Mouse (Mus musculus) ES-CJ7 (cell line): ENCODE measurements around the gene Ralgps1.

ENCODE experiments used
- DNase-seq: peaks from one replicate; pipeline ENCODE4 v3.0.0; 2011; ENCODE audit warnings: low read depth, low spot score

Gene Ralgps1

DNA sequence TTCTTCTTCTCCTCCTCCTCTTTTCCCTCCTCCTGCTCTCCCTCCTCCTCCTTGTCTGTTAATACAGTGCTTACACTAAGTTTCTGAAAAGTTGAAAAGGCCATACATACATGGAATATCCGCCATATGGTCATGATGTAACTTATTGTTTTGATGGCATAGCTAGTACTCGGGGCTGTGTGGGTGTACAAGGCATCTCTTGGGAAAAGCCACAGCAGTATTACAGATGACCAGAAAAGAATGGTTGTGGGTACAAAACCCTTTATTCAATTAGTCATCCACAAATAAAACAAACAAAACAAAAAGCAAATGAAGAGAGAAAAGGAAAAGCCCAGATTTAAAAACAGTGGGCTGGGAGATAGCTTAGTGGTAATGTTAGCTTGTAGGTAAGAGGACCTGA lies 90.8 kb downstream of the Ralgps1 start:
- DNase-seq = no peak

DNA sequence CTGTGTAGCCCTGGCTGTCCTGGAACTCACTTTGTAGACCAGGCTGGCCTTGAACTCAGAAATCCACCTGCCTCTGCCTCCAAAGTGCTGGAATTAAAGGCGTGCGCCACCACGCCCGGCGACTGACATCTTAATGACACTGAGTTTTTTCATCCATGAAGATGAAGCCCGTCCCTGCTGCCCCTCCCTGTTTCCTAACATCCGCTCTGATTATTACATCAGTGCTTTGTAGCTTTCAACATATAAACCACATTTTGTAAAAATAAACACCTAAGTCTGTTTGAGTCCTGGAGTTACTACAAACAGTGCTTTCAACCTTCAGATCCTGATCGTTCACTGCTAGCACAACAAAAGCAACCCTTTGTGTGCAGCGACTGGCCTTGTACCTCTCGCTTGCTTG lies 91.5 kb downstream of the Ralgps1 start:
- no peak for DNase-seq

DNA sequence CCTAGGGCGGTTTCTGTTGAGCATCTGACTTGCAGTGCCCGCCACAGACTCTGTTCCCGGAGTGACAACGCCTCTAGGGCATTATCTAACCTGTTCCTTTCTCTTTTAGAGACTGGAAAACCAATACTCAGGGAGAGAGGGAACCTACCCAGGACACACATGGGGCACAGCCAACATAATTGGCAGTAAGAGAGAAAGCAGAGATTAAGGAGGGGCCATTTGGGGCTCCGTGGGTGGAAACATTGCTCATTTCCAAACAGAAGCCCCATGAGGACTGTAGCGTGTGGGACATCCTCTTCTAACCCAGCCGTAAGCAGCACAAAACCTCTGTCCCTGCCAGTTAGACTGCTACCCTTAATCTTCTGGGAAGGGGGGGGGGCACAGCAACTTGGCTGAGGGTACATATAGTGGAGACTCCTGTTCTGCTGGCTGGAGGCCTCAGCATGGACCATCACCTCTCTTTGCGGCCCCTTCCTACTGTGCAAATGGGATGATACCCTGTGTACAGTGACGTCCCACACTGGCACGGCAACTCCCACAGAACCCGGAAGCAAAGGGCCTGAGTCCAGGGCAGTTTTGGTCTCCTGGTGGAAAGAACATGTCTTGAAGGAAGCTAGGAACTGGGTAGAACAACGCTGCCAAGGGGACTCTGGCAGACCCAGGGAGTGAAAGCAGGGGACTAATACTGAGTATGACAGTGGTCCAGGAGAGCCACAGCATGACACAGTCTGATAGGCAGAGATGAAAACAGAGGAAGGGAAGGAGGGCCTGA lies 96.4 kb downstream of the Ralgps1 start:
- DNase-seq = no peak

DNA sequence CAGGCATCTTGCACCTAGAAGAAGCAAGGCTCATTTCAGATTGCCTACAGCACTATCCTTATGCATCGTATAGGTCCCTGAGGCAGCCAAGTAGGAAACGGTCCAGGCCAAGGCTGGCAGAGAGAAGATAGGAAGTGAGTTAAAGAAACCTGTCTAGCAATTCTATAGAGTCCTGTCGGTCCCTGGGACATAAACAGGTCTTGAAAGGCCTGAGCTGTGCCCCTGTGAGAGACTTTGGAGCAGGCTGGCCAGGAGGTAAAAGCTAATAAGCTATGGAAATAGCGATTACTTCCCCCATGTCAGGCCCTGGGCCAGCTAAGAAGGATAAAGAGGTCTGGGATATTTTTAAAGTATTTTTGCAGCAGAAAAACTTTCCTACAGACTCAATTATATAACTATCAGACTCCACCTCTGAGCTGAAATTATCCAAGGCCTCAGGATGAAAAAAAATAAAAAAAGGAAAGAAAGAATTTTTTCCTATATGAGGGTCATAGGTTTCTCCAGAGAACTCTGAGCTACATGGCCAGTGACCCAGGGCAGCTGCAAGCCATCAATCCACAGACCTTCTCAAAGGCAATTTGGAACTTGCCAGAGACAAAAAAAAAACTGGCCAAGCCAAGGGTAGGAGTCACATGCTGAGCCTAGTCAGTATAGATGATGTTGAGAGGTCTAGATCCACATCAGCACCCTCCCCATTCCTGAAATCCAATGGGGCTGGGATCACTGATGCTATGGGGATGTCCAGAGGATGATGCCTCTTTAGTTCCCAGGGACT lies 98.4 kb downstream of the Ralgps1 start:
- DNase-seq = no peak

DNA sequence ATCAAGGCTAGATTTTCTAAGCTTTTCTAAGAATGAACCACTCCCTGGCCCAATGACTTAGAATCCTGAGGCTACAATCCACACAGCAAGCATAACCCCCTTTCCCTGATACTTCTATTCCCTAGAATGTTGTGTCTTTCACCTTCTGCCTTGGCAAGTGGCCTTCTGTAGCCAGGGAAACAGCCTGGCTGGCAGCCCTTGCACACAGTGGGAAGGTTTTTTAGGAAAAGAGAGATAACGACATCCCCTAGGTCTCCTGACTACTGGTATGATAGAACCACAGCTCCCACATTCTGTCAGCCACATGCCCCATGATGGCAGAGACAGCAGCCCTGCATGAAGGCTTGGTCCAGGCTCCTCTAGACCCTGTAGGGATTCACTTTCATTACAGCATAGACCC lies 99.8 kb downstream of the Ralgps1 start:
- no peak for DNase-seq

DNA sequence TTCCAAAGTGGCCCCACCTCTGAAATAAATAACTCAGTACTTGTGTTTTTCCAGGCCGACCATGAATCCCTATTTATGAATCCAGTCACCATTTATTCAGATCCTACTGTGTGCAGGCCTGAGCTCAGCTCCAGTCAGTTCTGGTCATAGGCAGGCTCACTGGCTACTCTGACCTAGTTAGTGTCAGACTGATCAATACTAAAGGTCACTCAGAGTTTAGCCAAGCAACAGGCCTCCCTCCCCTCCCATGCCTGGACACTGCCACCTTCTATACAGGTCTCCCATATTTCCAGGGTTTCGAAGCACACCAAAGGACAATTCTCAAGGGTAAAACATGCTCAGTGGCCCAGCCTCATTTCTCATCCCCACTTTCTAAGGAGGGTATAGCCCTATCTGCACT lies 100.7 kb downstream of the Ralgps1 start:
- DNase-seq = no peak

DNA sequence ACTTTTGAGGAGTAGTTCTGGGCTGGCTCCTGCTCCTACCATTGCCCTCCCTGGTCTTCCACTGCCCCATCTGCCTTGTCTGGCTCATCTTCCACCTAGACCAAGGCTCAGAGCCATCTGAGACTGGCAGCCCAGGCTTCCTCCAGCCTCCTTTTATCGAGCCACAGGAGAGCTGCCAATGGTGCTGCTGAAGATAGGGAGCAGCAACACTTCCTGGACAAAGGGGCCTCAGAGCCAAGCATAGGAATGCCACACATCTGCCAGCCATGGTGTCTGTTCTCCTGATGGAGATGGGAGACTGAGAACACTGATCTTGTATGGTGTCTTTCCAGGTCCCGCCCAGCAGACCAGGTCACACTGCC lies 102.2 kb downstream of the Ralgps1 start:
- DNase-seq = no peak

DNA sequence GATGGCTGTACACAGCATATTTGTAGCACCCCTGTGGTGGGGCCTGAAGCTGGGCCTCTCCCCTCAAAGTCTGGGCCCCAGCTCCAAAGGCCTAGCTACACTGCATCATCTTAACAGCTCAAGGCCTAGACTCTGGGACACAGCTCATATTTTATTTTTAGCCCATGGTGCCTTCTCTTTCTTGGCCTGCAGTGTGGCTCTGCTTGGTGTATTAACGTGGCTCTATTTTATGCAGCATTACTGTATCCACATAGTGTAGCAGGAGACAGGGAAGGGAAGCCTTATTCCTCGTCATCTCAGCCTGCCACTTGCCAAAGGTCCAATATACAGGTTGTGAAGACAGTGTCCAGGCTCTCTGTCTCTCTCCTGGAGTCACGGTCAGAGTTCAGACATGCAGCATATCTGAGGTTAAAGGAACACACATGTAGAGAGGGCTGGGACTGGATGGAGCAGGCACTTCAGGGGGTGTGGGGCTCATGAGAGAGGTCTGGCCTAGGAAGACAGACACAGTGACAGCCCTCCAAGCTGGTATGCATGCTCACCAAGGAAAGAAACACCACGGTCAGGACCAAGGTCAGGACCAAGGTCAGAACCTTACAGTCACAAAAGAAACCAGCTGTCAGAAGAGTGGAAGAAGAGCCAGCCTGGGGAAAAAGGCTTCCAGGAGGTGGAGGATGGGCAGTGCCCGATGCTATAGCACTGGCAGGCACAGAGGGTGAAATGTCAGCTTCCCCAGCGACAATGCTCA lies 102.7 kb downstream of the Ralgps1 start:
- peak; percentile 10 for DNase-seq

DNA sequence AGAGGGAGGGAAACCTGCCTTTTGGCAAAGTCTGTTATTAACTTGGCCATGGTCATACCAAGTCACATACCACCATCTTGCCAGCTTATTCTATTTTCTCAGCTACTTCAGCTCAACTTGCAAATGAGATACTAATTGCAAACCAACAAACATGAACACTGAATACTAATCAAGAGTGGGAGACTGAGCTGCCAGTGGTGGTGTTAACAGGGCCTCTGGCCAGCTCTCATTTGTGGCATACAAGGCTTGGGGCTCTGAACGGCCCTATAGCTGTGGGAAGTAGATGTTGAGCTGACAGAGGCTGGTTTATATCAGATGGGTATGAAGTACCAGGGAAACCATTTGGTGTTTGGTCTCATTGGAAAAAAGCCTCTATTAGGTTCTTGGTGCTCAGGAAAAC lies 104.2 kb downstream of the Ralgps1 start:
- DNase-seq = no peak

DNA sequence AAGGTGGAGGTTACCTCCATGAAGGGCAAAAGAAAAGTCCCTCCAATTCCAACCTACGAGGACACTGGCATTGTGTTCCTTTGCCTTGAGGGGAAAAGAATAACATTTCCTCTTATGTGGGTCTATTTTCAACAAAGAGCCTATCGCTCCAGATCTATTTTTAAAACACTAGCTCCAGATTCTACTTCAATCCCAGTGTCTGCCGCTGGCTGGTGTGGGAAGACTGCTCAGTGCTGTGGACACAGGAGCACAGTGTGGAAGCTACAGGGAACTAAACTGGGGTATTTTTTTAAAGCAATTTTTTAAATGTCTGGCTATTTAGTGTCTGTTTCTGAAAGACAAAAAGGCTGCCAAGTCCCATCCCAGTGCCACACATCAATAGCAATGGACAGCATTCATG lies 105.5 kb downstream of the Ralgps1 start:
- no peak for DNase-seq

DNA sequence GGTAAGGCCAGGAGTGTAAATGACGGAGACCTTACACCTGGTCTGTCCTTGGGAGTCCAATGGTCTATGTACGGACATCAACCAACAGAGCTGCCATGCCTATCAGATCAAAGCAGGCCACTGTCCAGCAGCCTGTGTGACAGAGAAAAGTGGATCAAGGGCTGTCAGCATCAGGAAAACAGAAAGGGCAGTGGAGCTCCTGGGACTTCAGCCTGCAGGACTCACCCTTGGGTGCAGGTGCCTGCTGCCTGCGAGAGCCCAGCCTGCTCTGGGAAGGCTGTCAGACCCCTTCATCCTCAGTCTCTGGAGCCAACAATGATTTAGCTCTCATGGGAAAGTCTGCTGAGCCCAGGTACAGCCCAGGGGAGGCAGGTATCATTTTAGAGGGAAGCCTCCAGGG lies 109.8 kb downstream of the Ralgps1 start:
- DNase-seq = no peak

DNA sequence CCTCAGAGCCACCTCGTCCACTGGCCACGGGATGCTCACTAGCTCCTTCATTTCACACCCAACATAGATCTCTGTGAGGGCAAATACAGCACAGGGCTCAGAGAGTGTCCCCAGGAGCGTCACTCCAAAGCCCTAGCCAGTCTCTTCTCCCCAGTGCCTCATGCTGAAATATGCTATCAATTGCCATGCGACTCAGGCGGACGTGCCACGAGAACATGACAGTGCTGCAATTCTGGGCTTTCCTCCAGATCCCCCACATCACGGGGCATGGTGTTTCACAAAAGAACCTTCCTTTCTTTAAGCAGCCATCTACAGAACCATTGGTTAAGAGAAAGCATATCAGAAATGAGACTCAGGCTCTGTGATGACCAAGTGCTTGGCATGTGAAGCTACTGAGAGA lies 110.5 kb downstream of the Ralgps1 start:
- no peak for DNase-seq

DNA sequence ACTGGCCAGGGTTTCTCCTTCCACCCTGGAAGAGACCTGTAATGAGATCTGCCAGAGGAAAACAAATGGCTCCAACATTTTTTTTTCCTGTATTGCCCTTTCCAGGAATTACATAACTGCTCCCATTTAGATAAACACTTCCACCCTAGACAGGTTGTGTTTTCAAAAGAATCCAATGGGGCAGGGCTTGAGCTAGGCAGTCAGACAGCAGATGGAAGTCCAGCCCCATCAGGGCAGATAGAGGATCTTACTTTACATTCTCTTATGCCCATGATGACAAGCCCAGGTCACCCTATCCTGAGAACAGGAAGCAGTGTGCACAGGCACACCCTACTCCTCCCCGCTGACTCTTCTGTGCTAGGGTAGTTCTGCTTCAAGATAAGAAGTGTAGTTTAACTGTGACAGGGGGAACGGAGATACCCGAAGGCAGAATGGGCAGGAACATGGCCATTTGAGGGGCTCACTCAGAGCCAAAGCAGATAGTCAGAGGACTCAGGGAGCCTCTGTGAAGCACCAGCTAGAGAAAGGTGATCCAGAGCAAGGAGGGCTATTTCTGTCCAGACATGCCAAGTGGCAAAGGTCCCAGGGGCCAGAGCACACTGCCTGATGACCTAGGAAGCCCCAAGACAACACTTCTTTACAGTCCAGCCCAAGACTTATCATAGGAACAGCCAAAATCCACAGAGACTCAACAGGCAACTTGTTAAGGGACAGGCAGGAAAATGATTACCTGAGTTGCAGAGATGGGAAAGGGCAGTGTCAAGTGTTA lies 114.3 kb downstream of the Ralgps1 start:
- no peak for DNase-seq

DNA sequence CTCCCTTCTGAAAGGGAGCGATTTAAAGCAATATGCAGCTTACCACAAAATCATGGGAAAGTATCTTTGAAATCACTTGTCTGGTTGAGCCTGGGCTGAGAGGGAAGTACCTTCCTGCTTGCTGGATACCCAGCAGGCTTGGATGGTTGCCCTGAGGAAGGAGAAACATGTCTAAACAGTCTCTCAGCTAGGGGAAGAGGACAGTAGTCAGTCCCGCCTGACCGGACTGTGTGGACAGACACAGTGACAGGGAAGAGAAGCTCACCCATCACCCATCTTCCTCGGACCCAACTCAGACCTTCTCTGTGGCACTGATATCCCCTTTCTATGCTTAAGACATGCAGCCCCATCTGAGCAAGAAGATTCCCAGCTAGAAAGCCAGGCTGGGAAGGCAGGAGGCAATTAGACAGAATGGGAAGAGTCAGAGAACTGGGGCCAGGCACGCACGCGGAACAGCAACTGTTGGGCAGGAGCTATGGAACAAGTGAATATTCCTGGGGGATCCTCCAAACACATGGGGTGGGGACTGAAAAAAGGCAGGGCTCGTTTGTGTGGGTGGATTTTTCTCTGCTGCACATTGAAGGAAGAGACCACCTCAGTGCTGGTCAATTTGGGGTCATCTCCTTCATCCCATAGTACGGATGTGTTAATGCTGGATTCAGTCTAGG lies 116.8 kb downstream of the Ralgps1 start:
- DNase-seq = no peak

DNA sequence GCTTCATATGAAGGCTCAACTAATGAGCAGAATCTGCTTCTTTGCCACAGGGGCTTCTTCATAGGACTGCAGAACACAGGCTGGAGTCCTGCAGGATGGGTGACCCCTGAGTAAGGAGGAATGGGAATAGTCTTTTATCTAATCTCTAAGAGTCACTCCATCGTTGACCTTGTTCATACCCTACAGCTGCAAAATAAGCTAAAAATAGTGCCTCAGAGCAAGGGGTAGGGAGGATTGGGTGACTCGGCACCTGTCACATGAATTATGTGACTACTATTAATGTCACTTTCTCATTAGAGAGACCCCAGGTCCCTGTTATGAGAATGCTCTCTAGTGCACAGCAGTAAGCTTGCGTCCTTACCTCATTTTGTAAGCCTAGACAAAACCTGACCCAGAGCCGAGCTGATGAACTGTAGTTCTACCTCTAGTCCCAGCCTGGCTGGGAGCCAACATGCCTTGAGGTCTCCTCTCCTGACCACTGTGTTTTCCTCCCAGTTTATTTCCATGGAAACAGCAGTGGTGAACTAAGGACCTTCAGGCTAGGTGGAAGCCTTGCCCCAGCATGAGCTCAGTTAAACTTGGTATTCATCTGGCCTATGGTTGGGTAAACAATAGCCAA lies 117.6 kb downstream of the Ralgps1 start:
- DNase-seq = no peak

DNA sequence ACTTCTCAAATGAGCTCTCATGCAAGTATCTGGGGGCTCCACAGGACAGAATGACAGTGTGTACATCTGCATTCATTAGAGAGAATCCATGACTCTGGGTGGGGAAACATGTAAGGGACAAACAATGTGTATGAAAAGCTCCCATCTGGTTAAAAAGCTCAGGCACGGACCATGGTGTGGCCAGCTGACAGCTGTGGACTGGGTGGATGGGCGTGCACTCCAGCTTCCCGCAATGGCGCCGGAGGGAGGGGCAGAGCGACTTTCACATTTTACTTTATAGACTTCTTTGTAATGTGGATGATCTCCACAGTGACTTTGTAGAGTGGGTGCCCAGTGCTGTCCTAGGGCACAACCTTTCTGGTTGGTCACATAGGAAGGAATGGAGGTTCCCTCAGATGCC lies 118.5 kb downstream of the Ralgps1 start:
- DNase-seq = no peak

DNA sequence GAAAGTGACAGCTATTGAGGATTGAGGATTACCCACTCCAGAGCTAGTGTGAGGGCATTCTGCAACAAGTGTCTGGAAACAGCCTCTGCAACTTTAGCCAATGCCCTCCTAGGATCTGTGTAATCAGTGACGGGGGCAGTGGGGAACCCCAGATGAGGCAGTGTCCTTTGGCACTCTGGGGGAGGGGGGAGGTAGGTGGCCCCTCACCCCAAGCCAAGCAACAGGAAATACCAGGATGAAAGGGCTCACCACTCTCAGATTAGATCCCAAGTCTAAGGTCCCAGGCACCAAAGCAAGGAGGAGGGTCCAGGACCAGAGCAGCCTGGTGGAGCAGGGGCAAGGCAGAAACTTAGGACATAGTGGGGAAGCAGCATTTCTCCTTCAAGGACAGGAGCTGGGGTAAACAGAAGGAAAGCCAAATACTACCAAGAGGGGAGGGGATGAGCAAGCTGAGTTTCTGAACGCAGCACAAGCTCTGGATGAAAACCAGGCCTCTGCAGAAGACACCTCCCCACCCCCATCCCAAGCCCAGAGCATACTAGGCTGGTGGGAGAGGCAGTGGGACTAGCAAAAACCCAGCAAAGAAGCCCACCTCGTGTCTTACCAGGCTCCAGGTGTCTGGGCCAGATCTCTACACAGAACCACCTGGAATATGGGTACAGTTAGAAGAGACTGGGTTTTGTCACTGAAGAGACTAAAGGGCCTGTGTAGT lies 121.2 kb downstream of the Ralgps1 start:
- DNase-seq = no peak

DNA sequence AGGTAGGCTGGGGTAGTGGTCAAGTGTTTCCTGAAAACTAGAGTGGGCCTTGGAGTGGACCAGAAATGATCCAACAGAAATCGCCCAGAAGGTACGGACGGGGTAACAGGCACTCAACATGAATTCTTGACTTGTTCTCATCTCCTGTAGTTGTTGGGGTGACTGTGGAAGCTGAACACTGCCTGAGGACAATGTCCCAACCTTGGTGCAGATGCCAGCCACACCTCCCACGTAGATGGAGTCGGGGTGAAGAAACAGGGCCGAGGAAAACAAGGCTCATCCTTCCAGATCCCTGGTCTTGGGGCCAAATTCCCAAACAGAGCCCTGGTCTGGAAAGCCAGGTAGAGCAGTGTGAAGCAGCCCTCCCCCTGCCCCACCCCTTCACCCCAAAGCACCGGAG lies 122.7 kb downstream of the Ralgps1 start:
- DNase-seq = no peak

DNA sequence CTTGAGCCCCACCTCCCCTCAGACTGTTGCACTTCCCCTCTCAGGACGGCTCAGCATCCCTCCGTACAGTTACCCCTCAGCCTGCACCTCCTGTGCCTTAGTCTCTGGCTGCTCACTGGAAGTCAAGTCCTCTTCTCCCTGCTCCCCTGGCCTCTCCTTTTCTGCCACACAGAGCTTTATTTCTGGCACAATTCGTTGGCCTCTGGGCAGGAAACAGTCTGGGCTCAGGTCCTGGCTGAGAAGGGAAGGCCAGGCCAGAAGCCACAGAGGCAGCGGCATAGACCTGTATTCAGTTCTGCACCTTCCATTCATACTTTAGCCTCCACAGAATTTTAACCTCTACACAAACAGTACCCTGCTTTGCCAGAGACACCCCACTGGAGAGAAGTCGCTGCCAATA lies 124.4 kb downstream of the Ralgps1 start:
- no peak for DNase-seq

DNA sequence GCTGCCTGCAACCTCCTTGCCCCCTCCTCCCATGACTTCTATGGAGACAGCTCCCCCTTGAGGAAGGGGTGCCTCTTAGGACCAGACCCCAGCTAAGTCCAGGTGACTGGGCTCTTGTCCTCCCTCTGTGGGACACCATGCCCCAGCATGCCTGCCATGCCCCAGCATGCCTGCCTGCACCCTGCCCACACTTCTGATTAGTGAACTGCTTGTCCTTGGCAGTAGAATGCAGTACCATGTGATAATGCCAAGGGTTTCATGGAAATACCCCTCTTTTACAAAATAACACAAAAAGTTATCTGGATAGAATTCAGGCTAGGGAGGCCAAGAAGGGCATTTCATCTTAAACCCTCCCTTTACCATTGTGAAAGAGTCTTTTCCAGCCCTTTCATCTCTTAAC lies 125.9 kb downstream of the Ralgps1 start:
- DNase-seq = no peak
